Mouse (Mus musculus): ENCODE measurements around the gene Dock6.
"Not testable (repeated sequence)": the region's sequence is repeated elsewhere in the genome, so short reads cannot be mapped to it uniquely, and the experiment has no call there.

Dock6 gene

DNA sequence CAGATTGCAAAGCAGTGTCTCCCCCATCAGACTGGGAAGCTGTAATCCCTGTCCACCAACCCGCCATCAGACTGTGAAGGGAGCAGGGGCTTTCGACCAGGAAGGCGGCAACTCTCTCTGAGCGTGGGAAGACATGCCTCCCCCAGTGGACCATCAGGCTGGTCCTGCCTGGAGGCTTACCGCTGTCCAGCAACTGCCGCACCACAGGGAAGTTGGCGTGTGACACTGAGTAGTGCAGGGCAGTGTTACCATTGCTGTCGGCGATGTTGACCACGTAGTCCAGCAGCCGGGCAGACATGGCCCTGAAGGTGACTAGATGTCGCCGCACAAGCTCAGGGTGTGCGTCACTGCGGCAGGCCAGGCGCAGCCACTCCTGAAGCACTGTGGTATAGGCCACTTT is 78.1 kb downstream of the Dock6 start:
- DNase-seq, result no peak

DNA sequence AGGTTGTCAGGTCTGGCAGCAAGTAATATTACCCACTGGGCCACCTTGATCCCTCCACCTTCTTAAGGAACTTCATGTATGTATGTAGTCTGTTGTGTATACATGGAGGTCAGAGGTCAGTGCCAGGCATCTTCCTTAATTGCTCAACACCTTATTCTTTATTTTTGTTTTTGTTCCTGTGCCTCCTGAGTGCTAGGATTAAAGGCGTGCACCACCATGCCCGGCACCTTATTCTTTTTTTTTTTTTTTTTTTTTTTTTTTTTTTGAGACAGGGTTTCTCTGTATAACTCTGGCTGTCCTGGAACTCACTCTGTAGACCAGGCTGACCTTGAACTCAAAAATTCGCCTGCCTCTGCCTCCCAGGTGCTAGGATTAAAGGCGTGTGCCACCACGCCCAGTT is 79.0 kb downstream of the Dock6 start:
- DNase-seq, result not testable (repeated sequence)

DNA sequence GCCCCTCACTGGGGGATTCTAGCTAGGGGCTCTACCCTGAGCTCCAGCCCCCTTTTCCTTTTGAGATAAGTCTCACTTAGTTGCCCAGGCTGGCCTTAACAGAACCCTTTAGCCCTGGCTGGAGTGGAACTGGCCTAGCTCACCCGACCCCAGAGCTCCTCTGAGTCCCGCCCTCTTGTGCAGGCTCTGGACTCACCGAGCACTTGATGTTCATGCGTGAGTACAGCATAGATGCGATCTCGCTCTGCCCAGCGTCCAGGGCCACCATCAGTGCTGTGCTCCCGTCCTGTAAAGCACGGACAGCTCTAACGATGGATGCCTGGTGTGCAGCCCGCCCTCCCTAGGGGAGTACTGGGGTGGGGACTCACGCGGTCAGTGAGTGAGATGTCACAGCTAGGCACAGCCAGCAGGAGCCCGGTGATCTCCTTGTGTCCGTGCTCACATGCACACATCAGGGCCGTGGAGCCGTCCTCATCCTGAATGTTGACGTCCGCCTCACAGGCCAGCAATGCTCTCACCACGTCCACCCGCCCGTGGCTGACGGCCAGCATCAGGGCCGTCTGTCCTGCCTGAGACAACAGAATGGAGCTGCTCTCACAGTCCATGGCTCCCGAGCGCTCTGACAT is 82.8 kb downstream of the Dock6 start:
- DNase-seq, result no peak

DNA sequence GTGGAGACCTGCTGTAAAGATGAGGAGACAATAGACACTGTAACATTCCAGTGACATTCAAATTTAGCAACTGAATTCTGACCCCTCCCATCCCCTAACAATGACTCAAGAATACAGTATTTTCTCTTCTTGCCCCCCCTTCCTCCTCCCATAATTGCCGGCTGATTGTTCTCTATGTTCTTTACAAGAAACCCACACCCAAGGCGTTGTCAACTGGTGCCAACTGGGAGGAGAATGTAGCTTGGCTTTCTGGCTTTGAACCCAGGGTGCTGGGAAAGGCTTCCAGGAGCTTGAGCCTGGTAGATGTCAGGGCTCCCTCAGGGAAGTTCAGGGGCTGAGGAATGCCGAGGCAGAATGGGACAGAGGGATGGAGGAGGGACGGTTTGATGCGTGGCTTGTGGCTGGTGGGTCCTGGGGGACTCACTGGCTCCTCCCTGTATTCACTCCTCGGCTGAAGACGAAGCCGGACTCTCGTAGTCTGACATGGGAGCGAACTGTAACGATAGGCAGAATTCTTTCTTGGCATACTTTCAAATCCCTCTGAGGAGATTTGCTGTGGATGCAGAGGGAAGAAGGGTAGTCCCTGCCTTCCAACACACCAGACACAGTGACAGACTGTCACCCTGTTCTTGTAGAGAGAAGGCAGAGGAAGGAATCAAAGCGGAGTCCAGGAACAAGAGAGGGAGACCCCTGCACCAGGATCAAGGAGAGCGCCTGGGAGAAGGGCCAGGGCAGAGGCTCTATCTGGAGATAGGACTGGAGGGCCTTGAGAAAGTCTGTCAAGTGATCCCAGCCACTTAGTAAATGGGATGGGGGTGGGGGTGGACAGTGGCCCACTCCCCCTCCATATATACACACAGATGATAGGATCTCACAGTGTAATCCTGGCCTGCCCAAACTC is 83.7 kb downstream of the Dock6 start:
- no peak for DNase-seq

DNA sequence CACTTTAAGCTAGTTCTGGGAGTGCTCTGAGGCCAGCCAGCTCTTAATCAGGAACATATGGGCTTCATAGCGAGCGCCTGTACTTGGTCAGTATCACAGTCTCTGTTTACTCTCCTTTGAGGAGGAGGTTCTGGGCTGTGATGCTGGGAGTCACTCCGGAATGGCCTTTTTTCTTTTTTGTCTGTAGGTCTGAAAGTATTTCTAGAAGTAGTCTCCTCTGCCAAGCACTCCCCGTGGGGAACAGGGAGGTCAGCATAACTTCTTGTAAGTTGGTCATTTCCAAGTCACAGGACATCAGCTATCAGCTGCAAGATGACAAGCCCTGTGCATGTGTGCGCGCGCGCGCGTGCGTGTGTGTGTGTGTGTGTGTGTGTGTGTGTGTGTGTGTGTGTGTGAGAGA is 84.5 kb downstream of the Dock6 start:
- DNase-seq, result peak; percentile 73

DNA sequence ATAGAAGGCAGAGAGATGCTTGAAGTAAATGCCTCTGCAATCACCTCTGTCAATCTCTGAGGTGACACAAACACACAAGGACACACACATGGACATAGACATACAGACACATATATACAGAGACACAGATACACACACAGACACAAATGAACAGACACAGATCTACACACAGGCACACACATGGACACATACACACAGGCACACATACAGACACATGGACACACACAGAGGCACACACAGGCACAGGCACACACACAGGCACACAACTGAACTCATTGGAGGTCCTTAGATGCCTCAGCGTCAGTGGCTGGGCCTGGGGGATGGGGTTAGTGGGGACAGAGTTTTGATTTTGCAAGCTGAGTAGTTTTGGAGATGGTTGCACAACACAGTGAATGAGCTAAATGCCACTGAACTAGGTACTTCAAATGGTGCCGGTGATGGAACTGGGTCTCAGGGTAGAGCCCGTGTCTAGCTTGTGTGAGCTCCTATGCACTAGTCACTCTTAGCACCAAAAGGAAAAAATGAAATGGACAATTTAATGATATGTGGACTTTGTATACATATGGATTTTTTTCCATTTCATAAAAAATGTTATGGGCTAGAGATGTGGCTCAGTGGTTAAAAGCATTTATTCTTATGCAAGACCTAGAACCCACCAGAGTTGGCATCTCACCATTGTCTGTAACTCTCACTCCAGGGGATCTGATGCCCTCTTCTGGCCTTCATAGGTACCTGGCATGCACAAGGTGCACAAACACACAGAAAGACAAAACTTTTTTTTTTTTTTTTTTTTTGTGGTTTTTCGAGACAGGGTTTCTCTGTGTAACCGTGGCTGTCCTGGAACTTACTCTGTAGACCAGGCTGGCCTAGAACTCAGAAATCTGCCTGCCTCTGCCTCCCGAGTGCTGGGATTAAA is 88.1 kb downstream of the Dock6 start:
- DNase-seq, result no peak

DNA sequence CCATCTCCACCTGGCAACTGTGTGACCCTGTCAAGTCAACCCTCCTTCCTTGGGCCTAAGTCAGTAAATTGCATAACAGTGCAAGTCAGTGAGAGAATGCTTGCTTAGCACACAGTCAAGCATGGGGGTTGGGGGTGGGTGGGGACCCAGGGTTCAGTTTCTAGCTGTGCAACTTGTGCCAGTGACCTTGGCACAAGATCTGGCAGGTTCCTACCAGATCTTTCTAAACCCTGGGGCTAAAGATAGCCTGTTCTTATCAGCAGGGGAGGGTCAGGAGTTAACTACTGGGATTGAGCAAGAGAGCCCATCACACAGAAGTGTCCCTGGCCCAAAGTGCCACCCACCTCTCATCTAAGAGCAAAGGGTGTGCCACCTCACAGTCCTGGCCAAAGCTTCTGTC is 90.3 kb downstream of the Dock6 start:
- no peak for DNase-seq

DNA sequence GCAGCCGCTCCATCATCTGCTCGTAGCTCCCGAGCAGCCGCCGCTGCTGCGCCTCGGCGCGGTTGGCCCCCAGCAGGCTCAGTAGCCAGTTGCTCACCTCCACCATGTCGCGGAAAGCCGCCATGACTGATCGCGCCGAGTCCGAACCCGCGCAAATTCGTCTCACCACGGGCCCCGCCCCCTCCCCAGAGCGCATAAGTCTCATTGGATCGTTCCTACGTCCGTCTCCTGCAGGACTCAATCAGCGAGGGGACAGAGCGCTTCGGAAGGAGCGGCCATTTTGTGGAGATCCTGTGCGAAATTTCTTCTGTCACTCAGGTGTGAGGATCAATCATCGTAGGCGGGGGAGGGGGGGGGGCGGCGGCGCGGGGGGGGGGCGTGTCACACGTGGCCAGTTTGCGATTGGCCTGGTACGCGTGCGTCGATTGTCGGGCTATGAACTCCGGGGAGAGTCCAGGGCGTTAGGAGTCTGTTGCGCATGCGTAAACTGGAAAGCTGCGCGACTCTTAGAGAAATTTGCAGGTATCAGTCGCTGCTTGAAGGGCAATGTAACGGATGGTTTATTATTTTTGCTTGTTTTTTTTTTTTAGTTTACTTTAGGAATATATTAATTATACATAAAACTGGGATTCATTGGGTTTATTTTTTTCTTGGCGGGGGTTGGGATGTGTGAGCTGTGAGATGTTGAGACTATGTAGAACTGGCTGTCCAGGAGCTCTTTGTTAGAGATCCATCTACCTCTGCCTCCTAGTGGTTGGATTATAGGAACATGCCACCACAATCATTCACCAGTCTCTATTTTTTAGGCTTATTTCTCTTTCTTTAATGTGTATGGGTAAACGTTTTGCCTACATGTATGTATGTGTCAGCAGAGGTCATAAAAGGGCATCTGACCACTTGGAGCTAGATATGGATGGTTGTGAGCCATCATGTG is 92.0 kb downstream of the Dock6 start, which contains the start of gene Spc24:
Gene Spc24, minus strand, starts transcription at position 149 of the 934 bp plus-strand sequence.
- peak; percentile 99 for DNase-seq

DNA sequence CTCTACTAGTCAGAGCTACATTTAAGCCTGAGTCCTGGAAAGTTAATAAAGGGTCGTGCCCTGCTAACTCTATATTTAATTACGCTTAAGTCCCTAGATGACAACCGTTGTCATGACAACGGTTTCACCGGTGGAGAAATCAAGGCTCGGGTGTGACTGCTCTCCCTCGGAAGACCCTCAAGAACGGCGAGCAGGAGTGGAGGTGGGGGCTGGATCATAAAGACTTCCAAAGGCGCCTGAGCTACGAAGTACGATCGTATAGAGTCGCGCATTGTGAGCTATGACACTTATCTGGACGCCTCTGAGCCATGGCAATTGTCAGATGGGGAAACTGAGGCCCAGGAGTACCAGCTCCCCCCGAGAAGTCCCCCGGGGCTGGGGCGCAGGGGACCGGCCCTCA is 92.7 kb downstream of the Dock6 start:
- DNase-seq, result peak; percentile 54

DNA sequence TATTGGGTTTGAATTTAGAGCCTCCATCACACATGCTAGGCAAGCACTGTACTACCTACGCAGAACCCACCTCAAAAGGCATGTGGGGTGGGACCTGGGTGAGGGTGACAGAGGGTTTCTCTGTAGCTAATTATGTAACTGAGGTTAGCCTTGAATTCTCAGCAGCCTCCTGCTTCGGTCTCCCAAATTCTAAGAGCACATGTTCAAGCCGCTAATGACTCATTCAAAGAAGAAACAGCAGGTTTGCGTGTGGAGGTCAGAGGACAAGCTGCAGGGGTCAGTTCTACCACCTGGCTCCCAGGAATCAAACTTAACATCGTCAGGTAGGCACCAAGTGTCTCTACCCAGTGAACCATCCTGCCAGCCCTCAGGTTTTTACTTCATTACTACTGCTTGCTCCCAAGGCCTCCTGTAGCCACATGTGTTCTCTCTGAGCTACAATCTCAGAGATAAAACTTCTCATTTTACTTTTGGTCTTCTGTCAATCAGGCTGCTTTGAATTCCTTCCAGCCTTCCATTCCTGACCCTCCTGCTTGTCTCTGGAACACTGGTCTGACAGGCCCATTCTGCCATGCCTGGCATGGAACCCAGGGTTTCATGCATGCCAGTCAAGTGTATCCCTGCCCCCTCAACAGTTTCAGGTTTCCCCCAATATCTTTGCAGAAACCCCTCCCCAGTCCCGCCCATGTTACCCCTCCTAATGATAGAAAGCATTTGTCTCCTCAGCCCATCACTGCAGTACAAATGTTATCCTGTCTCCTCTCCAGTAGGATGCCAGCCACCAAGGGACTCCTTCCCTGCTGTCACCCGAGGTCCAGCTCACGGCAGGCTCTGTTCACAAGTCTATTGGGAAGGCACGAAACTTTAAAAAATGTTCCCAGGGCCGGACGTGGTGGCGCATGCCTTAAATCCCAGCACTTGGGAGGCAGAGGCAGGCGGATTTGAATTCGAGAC is 93.6 kb downstream of the Dock6 start:
- DNase-seq, result no peak

DNA sequence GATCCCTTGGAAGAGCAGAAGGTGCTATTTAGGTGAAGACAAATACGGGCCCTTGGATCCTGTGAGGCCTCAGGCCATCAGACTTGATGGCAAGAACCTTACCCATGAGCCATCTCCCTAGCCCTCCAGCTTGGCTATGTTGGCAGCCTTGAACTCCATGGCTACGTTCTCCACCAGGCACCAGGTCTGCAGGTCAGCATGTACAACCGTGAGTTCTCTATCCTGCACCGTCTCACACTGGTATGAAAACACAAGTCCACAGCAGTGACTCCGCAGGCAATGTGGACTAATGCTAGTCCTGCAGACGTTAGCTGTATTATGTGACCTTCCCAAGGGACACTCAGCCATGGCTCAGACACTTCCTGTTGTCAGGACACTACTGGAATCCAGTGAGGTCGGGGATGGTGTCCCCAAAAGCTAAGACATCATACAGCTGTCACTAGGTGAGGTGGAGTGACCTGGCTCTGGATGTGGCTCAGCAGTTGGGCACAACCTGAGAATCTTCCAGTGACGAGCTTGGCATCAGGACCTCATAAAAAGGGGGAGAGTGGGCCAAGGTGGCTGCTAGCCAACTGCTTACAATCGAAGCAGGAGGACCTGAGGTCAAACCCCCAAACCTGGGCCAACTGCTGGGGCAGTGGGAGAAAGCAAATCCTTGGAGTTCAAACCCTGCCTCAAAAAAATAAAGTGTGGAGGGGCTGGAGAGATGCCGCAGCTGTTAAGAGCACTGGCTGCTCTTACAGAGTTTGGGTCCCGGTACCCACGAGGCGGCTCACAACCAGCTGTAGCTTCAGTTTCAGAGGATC is 97.7 kb downstream of the Dock6 start:
- no peak for DNase-seq

DNA sequence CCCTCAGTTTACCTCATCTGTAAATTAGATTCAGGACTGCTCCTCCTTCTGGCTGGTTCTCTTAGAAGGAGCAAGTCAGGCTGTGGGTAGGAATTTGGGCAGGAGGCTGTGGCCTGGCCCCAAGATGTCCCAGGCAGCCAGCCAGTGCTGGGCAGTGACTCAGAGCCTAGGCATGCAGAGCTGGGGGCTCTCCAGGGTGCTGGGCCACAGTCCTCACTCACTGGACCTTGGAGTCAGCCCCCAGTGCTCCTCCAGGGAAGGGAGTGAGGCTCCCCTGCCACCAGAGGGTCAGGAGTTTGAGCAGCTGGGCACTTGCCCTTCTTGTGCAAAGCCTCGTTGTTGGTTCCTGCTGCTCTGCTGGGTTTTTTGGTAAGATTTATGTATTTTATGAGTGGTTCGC is 98.4 kb downstream of the Dock6 start:
- no peak for DNase-seq

DNA sequence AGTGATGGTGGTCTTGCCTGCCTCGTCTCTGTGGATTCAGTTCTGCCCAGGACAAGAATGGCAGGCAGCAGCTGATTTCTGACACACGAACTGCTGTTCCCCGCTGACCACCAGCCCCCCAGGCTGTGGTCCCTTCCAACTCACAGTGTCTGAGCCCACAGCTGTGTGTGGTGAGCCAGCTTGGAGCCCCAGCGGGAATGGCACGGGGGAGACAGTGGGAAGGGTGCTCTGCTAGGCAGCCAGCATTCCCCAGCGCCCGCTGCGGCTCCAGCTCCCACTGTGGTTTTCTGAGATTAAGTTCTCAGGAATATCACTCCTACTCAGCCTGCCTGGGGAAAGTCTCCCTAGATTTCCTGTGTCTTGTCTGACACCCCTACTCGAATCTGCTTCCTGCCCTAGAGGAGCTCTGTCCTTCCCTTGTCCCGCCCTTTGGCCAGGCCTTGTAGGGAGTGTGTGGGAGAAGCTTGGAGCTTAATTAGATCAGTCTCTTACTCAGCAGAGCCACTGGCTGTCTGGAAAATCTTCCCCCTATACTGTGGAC is 100.1 kb downstream of the Dock6 start:
- no peak for DNase-seq

DNA sequence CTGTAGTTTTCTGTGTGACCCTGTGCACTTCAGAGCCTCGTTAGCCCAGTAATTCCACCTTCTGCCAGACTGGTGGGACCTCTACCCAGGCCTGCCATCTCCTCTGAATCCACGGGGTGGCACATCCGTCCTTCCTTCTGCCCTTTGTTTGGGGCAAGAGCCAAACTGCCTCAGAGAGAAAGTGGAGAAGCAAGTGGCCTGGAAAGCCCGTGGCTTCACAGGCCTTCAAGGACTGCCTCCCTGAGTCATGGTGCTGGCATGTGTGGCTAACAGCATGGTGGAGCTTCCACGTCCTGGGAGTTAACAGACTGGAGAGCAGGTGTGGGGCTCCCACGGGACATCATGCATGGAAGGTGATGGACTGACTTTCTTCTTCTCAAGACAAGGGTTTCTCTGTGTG is 101.1 kb downstream of the Dock6 start:
- no peak for DNase-seq

DNA sequence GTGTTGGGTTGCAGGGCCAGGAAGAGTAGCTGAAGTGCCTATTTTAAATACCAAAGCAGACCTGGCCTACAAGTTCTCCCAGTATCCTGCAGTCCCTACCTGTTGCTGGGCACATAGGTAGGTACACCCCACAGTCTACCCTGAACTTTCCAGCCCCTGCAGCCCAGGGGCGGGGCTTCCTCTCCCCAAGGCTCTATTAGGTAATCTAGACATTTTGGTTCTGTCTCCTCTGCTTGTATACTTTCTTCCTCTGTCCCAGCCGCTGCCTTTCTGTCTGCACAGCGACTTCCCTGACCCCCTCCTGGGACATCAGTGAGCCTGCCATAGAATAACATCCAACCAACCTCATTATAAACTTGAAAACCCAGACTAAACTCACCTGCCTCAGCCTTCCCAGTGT is 102.1 kb downstream of the Dock6 start:
- DNase-seq, result no peak
